In the genomic region with DNA sequence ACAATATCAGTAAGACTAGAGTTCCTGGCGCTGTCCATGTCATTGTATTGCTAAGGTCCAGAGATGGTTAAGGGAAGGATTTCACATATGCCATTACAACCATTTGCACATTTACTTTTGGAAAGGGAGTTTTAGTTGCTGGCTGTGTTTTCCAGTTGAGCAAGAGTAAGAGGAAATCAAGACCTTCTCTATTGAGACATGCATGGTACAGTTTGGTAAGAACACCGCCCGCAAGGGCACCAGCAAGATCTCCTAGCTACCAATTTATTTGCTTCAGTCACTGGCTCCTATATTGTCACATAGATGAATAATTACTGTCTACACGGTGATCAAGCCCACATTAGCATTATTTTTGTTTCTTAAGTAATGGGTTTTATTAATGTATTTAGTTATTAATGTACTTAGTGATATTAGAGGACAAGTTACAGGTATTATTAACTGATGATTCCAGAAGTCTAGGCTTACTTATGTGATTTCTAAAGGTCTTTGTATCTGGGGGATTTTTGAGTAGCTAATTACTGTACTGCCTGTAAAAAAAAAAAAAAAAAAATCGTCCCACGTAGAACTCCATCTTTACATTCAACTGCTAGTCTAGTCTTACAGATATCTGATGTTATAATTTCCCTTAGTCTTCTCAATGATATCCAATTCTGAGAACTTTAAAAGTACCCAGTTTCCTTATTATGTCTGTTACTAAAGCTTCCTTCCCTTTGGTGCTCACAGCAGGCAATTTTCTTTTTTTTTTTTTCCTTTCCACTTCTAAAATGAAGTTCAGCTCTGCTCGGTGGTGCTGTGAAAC, we compare ENCODE assay signal across 8 mouse cellular contexts. TPM values are rescaled to one million over a fixed set of nuclear protein-coding genes. Genes with fewer than 3 reads are reported as not detected.
A peak's percentile ranks its signal among the peaks of the same experiment; 100 is the strongest.
DNase-seq lines count a peak whose midpoint lies in the region; ATAC-seq lines count a peak whose summit lies in the region.

No protein-coding gene starts in this region.

- peaks cover 11% of the 10 kb centered on the region; the same call in 1 of the 2 replicates for H3K27me3 ChIP-seq in heart, embryonic 10.5 days (ENCODE audit: insufficient read depth, poor library complexity, severe bottlenecking)
- H3K27me3 ChIP-seq in hindbrain, embryonic 12.5 days: peaks cover 14% of the 10 kb centered on the region

- peaks cover 9% of the 10 kb centered on the region; the same call in 1 of the 2 replicates for H3K4me1 ChIP-seq in heart, embryonic 10.5 days
- H3K4me1 ChIP-seq in hindbrain, embryonic 12.5 days: no peaks in the 10 kb centered on the region

- H3K36me3 ChIP-seq in heart, embryonic 10.5 days: no peaks in the 10 kb centered on the region
- no peaks in the 10 kb centered on the region for H3K36me3 ChIP-seq in hindbrain, embryonic 12.5 days
- H3K36me3 ChIP-seq in macrophage (ENCODE audit: inconsistent target): peaks cover 14% of the 10 kb centered on the region; the same call in 1 of the 2 replicates

- H3K9ac ChIP-seq in hindbrain, embryonic 12.5 days: peak overlapping the region; percentile 75; the same call in 1 of the 2 replicates

- no peak for ATAC-seq in hindbrain, embryonic 12.5 days (ENCODE audit: low FRiP score)
- no peak for ATAC-seq in frontal cortex, adult (ENCODE audit: low TSS enrichment)

- peak overlapping the region; percentile 89 for H3K27ac ChIP-seq in heart, embryonic 10.5 days
- peak overlapping the region; percentile 66 for H3K27ac ChIP-seq in hindbrain, embryonic 12.5 days
- H3K27ac ChIP-seq in macrophage: peak overlapping the region; percentile 27

- WGBS in heart, embryonic 10.5 days: 46% methylated on average over 7 of the region's 7 CpGs
- 37% methylated on average over 7 of the region's 7 CpGs for WGBS in hindbrain, embryonic 12.5 days
- WGBS in macrophage (ENCODE audit: missing documents): 22% methylated on average over 6 of the region's 7 CpGs

- peak overlapping the region; percentile 78 for H3K4me3 ChIP-seq in heart, embryonic 10.5 days
- peak overlapping the region; percentile 79 for H3K4me3 ChIP-seq in hindbrain, embryonic 12.5 days
- H3K4me3 ChIP-seq in macrophage (ENCODE audit: inconsistent target): peak overlapping the region; percentile 48

- no peaks in the 10 kb centered on the region for H3K9me3 ChIP-seq in heart, embryonic 10.5 days
- H3K9me3 ChIP-seq in hindbrain, embryonic 12.5 days (replicated peaks): no peaks in the 10 kb centered on the region

- DNase-seq in heart, embryonic 10.5 days (ENCODE audit: low spot score): no peak
- no peak for DNase-seq in heart, postnatal 4 days
- peak; percentile 63 for DNase-seq in MEL-GATA-1-ER (ENCODE audit: extremely low read depth, low read depth)
- no peak for DNase-seq in embryo, embryonic 10 days (ENCODE audit: low spot score)
- DNase-seq in ovary, postnatal 36 days (ENCODE audit: low spot score): no peak

- H3K4me2 ChIP-seq in hindbrain, embryonic 12.5 days (replicated peaks): peak overlapping the region; percentile 75

- H3K79me2 ChIP-seq in macrophage (ENCODE audit: inconsistent target): peaks cover 55% of the 10 kb centered on the region

RNA-seq across cellular contexts. Expression of gene Fam241a, which starts 0.9 kb away (rescaled TPM):
- polyA plus RNA-seq in heart, embryonic 10.5 days (2016; fragmentation: Nextera tagmentation; extraction: Ambion mirVana): 7.5 and 7.7 TPM in 2 replicates
- total RNA-seq in heart, postnatal 4 days (2021): 10 to 100 TPM in 1 of 2 experiments, 1 to 10 TPM in 1; 9.4 to 11.7 TPM
- 12.0 and 12.7 TPM in 2 replicates for polyA plus RNA-seq in hindbrain, embryonic 12.5 days (2016; fragmentation: Nextera tagmentation; extraction: Ambion mirVana)
- 100 to 1,000 TPM in 1 of 26 experiments, 10 to 100 TPM in 17, 1 to 10 TPM in 8; 3.0 to 116 (median 22.4) TPM for total RNA-seq in macrophage (2018; cell fraction: chromatin; rRNA removed)
- total RNA-seq in macrophage (2018; cell fraction: cytosol; rRNA removed): 10 to 100 TPM; 15.9 to 61.5 (median 29.4) TPM
- 100 to 1,000 TPM in 5 of 26 experiments, 10 to 100 TPM in 21; 10.3 to 162 (median 49.9) TPM for total RNA-seq in macrophage (2018; cell fraction: nucleus; rRNA removed)
- 15.0 to 30.5 TPM (median 21.3 TPM) in 3 replicates for polyA plus RNA-seq in macrophage (2018)

RNA-seq across cellular contexts. Expression of gene Ap1ar, which starts 57.9 kb away (rescaled TPM):
- 38.2 and 58.5 TPM in 2 replicates for polyA plus RNA-seq in heart, embryonic 10.5 days (2016; fragmentation: Nextera tagmentation; extraction: Ambion mirVana)
- total RNA-seq in heart, postnatal 4 days (2021): 10 to 100 TPM; 19.7 to 20.6 TPM
- polyA plus RNA-seq in hindbrain, embryonic 12.5 days (2016; fragmentation: Nextera tagmentation; extraction: Ambion mirVana): 80.8 and 83.8 TPM in 2 replicates
- total RNA-seq in macrophage (2018; cell fraction: chromatin; rRNA removed): 10 to 100 TPM; 16.8 to 93.6 (median 62.1) TPM
- 10 to 100 TPM; 11.8 to 25.0 (median 18.4) TPM for total RNA-seq in macrophage (2018; cell fraction: cytosol; rRNA removed)
- 10 to 100 TPM; 12.7 to 80.8 (median 36.4) TPM for total RNA-seq in macrophage (2018; cell fraction: nucleus; rRNA removed)
- 19.1 to 28.7 TPM (median 24.0 TPM) in 3 replicates for polyA plus RNA-seq in macrophage (2018)

Comparison
In these comparisons a context has a peak if more than half of its experiments do, and no peak if none do; other contexts are left out.
1. H3K27ac ChIP-seq: peak in every context shown above with its lines; median percentile 89 in heart, embryonic 10.5 days; 66 in hindbrain, embryonic 12.5 days; 27 in macrophage.